Mouse (Mus musculus) cortical plate, adult 2 months (tissue): Measurements from ENCODE around the gene Wnt10a. TPM values are rescaled to one million over a fixed set of nuclear protein-coding genes. Genes with fewer than 3 reads are reported as not detected.

Experiments
- H3K27ac ChIP-seq: fragments of 200-500 bp; 2 replicates; pipeline ENCODE4 v1.5.1; 2012; ENCODE audit warnings: low read length, control low read depth, inconsistent platforms; ENCODE audit not compliant: insufficient read depth
- H3K4me1 ChIP-seq: fragments of 200-500 bp; 2 replicates; pipeline ENCODE4 v1.6.1; 2011; ENCODE audit warnings: low read length; ENCODE audit not compliant: control insufficient read depth, insufficient read depth
- H3K4me3 ChIP-seq: fragments of 200-500 bp; 2 replicates; pipeline ENCODE4 v1.5.1; 2011; ENCODE audit warnings: mild to moderate bottlenecking, low read length, control low read depth; ENCODE audit not compliant: insufficient read depth
- CTCF ChIP-seq: fragments of 200-500 bp; IDR thresholded peaks from 2 replicates; pipeline ENCODE4 v1.5.1; 2011; ENCODE audit warnings: mild to moderate bottlenecking, control low read depth, low read length; ENCODE audit not compliant: insufficient read depth; ENCODE audit errors: extremely low read depth
- POLR2A ChIP-seq: fragments of 200-500 bp; IDR thresholded peaks from 2 replicates; pipeline ENCODE4 v1.6.1; 2011; ENCODE audit warnings: mild to moderate bottlenecking, low read length, control low read depth; ENCODE audit not compliant: insufficient read depth; ENCODE audit errors: extremely low read depth
- polyA plus RNA-seq: library from polyadenylated mRNA; depleted of rRNA; stranded (reverse); fragments of >200 nt; gene quantifications from 2 replicates; pipeline ENCODE4 v1.2.3, GENCODE M21; 2012; rRNA removed

Wnt10a gene
- polyA plus RNA-seq, 1 experiment, result 8.8 TPM

- Histone ChIP-seq H3K27ac (peak overlapping the region; percentile 20), H3K4me1 (peaks cover 4% of the 10 kb centered on the region; the same call in 1 of the 2 replicates), H3K4me3 (no peak overlapping the region)
- TF ChIP-seq CTCF, result no peak
- TF ChIP-seq POLR2A, result peak; percentile 38; the same call in 1 of the 2 replicates
These were observed 38.7 kb downstream of the Wnt10a start for GRCm38 (mm10) chr1:74830061-74830460.

DNA sequence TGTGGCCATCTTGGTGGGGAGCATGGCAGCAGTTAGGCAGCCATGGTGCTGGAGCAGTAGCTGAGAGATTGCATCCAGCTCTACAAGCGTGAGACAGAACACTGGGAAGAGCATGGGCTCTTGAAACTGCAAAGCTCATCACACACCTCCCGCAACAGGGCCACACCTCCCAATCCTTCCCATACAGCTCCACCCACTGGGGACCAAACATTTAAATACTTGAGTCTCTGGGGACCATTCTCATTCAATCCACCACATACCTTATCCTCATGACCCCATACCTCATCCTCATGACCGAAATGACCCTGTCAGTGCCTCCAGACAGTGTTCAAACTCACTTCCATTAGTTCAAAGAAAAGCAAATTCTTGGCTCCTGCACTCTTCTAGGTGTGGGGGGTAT, 41.9 kb downstream of the Wnt10a start:
- Histone ChIP-seq H3K4me3 (no peak overlapping the region), H3K4me1 (peaks cover 4% of the 10 kb centered on the region; the same call in 1 of the 2 replicates), H3K27ac (no peak overlapping the region)
- TF ChIP-seq POLR2A (no peak), CTCF (no peak)

GRCm38 (mm10) chr1:74843090-74843489, 51.8 kb downstream of the Wnt10a start:
- Histone ChIP-seq H3K27ac (no peak overlapping the region), H3K4me3 (no peak overlapping the region), H3K4me1 (no peaks in the 10 kb centered on the region)
- TF ChIP-seq CTCF, result no peak
- no peak for TF ChIP-seq POLR2A

GRCm38 (mm10) chr1:74846341-74846740, 55.0 kb downstream of the Wnt10a start:
- no peak for TF ChIP-seq POLR2A
- no peak for TF ChIP-seq CTCF
- Histone ChIP-seq H3K4me1 (peaks cover 9% of the 10 kb centered on the region), H3K4me3 (no peak overlapping the region), H3K27ac (no peak overlapping the region)

DNA sequence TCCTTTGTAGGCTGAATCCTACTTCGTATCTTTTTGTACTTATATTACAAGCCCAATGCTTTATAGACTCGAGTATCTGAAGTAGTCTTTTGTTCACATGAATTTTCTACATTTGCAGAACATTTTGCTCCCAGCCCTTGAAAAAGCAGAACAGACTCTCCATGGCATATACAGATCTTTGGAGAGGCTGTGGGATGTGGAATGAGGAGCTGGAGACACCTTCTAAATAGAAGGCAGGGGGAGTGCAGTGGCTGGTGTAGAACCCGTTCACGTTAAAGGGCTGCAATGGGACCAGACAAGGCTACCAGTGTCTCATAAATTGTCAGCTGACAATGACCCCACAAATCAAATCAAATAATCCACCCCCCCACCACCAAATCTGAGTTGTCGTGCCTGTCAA, 57.6 kb downstream of the Wnt10a start:
- H3K27ac ChIP-seq, result peak overlapping the region; percentile 85
- H3K4me3 ChIP-seq, result no peak overlapping the region
- peaks cover 11% of the 10 kb centered on the region for H3K4me1 ChIP-seq
- no peak for TF ChIP-seq CTCF
- no peak for TF ChIP-seq POLR2A

DNA sequence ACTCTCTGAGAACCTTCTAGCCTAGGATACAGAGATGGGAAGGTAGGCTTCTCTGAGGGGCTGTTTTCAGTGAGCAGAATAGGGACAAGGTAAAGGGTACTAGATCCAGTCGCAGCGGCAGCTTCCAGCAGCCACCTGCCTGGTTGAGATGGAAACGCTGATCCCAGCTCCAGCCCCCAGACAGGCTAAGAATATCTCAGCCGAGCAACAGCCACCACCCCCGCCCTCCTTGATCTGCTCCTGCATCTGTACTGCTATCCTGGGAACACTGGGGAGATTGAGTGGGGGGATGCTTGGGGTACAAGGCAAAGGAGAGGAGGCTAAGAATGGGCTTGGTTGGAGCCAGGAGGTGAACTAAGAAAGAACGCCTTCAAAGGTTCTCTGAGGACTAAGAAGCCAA, 58.9 kb downstream of the Wnt10a start:
- no peak overlapping the region for H3K4me3 ChIP-seq

DNA sequence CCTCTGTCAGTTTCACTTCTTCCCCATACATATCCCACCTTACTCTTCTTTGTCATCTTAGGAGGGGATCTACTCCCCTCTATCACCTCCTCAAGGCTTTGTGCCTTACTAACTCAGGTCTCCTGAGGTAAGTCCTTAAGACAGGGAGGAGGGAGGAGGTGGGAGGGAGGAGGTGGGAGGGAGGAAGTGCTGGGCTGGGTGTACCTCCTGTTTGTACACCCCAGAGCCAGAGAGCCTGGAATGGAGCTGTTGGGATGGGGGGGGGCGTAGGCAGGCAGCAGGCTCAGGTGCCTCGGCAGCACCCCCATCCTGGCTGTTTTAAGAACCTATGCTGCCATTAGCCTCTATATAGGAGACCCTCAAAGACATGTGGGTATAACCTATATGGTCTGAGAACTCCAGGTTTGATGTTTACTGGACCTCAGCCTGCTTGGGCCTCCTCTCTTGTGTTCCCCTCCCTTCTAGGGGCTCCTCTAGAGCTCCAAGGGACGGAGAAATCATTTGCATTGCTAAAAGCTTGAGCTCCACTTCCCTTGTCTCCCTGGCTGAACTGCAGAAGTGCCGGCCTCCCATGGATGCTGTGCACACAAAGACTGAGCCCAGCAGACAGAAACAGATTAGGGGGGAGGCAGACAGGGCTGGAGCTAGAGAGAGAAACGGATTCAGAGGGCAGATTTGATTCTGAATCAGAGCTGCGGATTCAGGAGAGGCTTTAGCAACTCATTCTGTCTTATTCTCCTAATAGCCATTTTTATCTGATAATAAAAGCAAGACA, 59.9 kb downstream of the Wnt10a start:
- Histone ChIP-seq H3K27ac (peak overlapping the region; percentile 96), H3K4me1 (peaks cover 13% of the 10 kb centered on the region), H3K4me3 (no peak overlapping the region)
- TF ChIP-seq CTCF (no peak), POLR2A (peak; percentile 62; the same call in 1 of the 2 replicates)

More for the DNA sequence above, 58.9 kb downstream of the Wnt10a start:
- Histone ChIP-seq H3K4me1 (peaks cover 13% of the 10 kb centered on the region), H3K27ac (peak overlapping the region; percentile 96)
- TF ChIP-seq POLR2A (peak; percentile 48; the same call in 1 of the 2 replicates), CTCF (no peak)

Other genes starting within 250 kb of the Wnt10a start
- 18.5 and 20.4 TPM in 2 replicates for gene Plcd4, start 248.6 kb upstream of the Wnt10a start, polyA plus RNA-seq
- 9.7 and 10.4 TPM in 2 replicates for gene Usp37, start 247.2 kb upstream of the Wnt10a start, polyA plus RNA-seq
- 23.9 TPM in 2 replicates for gene Zfp142, start 203.3 kb upstream of the Wnt10a start, polyA plus RNA-seq
- gene Bcs1l, start 203.2 kb upstream of the Wnt10a start, polyA plus RNA-seq, result 29.9 and 31.4 TPM in 2 replicates
- gene Rnf25, start 190.1 kb upstream of the Wnt10a start, polyA plus RNA-seq, result 125 and 128 TPM in 2 replicates
- gene Stk36, start 190.1 kb upstream of the Wnt10a start, polyA plus RNA-seq, result 3.7 and 4.4 TPM in 2 replicates
- 17.0 and 17.7 TPM in 2 replicates for gene Ttll4, start 129.8 kb upstream of the Wnt10a start, polyA plus RNA-seq
- 9.9 and 12.5 TPM in 2 replicates for gene Cyp27a1, start 77.9 kb upstream of the Wnt10a start, polyA plus RNA-seq
- 0.06 and 0.13 TPM in 2 replicates for gene Prkag3, start 42.3 kb upstream of the Wnt10a start, polyA plus RNA-seq
- 1.2 and 2.2 TPM in 2 replicates for gene Wnt6, start 19.6 kb upstream of the Wnt10a start, polyA plus RNA-seq
- gene Cdk5r2, start 63.4 kb downstream of the Wnt10a start, polyA plus RNA-seq, result 304 and 313 TPM in 2 replicates
- gene Fev, start 93.9 kb downstream of the Wnt10a start, polyA plus RNA-seq, result not detected in 2 replicates
- gene Cryba2, start 101.6 kb downstream of the Wnt10a start, polyA plus RNA-seq, result 0.66 and 1.4 TPM in 2 replicates
- 8.9 and 10.6 TPM in 2 replicates for gene Cfap65, start 144.1 kb downstream of the Wnt10a start, polyA plus RNA-seq
- 0.34 and 0.46 TPM in 2 replicates for gene Ihh, start 160.2 kb downstream of the Wnt10a start, polyA plus RNA-seq